26 mouse cellular contexts compared by ENCODE assay signal in the genomic region with DNA sequence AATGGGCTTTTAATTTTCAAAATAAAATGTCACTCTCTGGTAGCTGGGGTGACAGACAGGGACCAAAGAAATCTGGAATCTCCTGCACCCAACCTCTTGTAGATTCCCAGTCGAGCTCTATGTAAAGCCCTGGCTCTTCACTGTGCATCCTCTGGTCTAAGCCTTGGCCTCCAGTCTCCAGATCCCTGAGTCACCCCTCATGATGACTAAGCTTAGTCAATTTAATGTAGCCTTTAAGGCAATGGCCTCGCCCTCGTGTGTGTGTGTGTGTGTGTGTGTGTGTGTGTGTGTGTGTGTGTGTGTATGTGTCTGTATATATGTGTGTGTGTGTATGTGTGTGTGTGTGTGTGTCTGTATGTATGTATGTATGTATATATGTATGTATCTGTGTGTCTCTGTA. TPM values are rescaled to one million over a fixed set of nuclear protein-coding genes. Genes with fewer than 3 reads are reported as not detected.
A peak's percentile ranks its signal among the peaks of the same experiment; 100 is the strongest.
DNase-seq lines count a peak whose midpoint lies in the region; ATAC-seq and TF ChIP-seq lines count a peak whose summit lies in the region.
"Had no signal": no experiment of that assay in that cellular context is flagged by ENCODE, and none has a peak within 500 bp of the region (broad histone marks: within the 10 kb centered on the region; RNA-seq: fewer than 3 reads in every experiment).

No protein-coding gene starts in this region.

- no peaks in the 10 kb centered on the region for H3K9me3 ChIP-seq in lung, postnatal 0 days (ENCODE audit: low read length)
- H3K9me3 ChIP-seq: embryonic facial prominence, embryonic 10.5 days; embryonic facial prominence, embryonic 12.5 days; forebrain, embryonic 13.5 days; forebrain, embryonic 15.5 days had no signal

- no peak for ATAC-seq in lung, postnatal 0 days
- ATAC-seq: CD4-positive, CD25-positive, alpha-beta regulatory T cell, adult 4 months; forebrain, embryonic 13.5 days; forebrain, embryonic 15.5 days; forebrain, postnatal 0 days had no signal

- DNase-seq in adrenal gland, adult (ENCODE audit: inconsistent age in 2 of 2, low spot score in 1 of 2) = peak; percentile 48 to 78
- DNase-seq in adrenal gland, adult 18-20 months (ENCODE audit: low spot score in 2 of 2) = no peak
- peak; percentile 37 for DNase-seq in adrenal gland, postnatal 10 days
- no peak for DNase-seq in adrenal gland, adult 8-10 months
- DNase-seq in 3T3-L1 (ENCODE audit: low read depth, low spot score) = peak; percentile 80
- DNase-seq in NIH3T3 (ENCODE audit: low read depth) = peak; percentile 78
- DNase-seq in lung, postnatal 0 days (ENCODE audit: low spot score) = no peak
- DNase-seq in cerebellum, adult 18-20 months = no peak
- DNase-seq: B cell, adult 2 months; cerebellum, adult 11-12 months; cerebellum, adult 8-10 months; cerebellum, adult 9-11 months; cerebellum, postnatal 14 days; cerebellum, postnatal 36 days; forebrain, postnatal 0 days had no signal

- no peaks in the 10 kb centered on the region for H3K36me3 ChIP-seq in lung, postnatal 0 days (ENCODE audit: insufficient read depth, low read length)
- H3K36me3 ChIP-seq: embryonic facial prominence, embryonic 10.5 days; embryonic facial prominence, embryonic 12.5 days; forebrain, embryonic 15.5 days; G1E had no signal

- H3K27me3 ChIP-seq in lung, postnatal 0 days (replicated peaks; ENCODE audit: insufficient read depth, low read length) = peaks cover 41% of the 10 kb centered on the region

- no peak overlapping the region for H3K4me2 ChIP-seq in lung, postnatal 0 days (replicated peaks; ENCODE audit: low read depth, low read length)
- H3K4me2 ChIP-seq: embryonic facial prominence, embryonic 12.5 days; forebrain, embryonic 13.5 days; forebrain, embryonic 15.5 days had no signal

- TF ChIP-seq CTCF in lung, postnatal 0 days (IDR thresholded peaks at IDR 0.05) = no peak

- no peak overlapping the region for H3K9ac ChIP-seq in lung, postnatal 0 days (replicated peaks; ENCODE audit: low read depth)
- H3K9ac ChIP-seq: embryonic facial prominence, embryonic 12.5 days; forebrain, embryonic 13.5 days; forebrain, embryonic 15.5 days; forebrain, postnatal 0 days had no signal

- 69% methylated on average over 3 of the region's 3 CpGs for WGBS in lung, postnatal 0 days

- no peak for TF ChIP-seq EP300 in lung, postnatal 0 days (IDR thresholded peaks at IDR 0.05)

- H3K27ac ChIP-seq in lung, postnatal 0 days (ENCODE audit: low read length) = no peak overlapping the region
- H3K27ac ChIP-seq: embryonic facial prominence, embryonic 10.5 days; embryonic facial prominence, embryonic 12.5 days; forebrain, embryonic 13.5 days; forebrain, embryonic 15.5 days had no signal

- H3K4me1 ChIP-seq in lung, postnatal 0 days (ENCODE audit: insufficient read depth, low read depth, low read length) = no peaks in the 10 kb centered on the region

- no peak overlapping the region for H3K4me3 ChIP-seq in lung, postnatal 0 days (ENCODE audit: low read depth, low read length)
- H3K4me3 ChIP-seq: embryonic facial prominence, embryonic 10.5 days; embryonic facial prominence, embryonic 12.5 days; forebrain, embryonic 13.5 days; forebrain, embryonic 15.5 days had no signal

RNA-seq across cellular contexts. Expression of a gene that starts 3.1 kb away (rescaled TPM):
- 1 to 10 TPM; 1.1 to 2.9 TPM for total RNA-seq in adrenal gland, adult 18-20 months (2021)
- 10 to 100 TPM in 1 of 2 experiments, 1 to 10 TPM in 1; 2.4 to 10.1 TPM for total RNA-seq in adrenal gland, postnatal 10 days (2021)
- 10 to 100 TPM in 1 of 4 experiments, 1 to 10 TPM in 1, under 1 TPM in 2; 0.44 to 10.2 (median 4.1) TPM for total RNA-seq in adrenal gland, adult 8-10 months (2022)
- 0.17 and 0.39 TPM in 2 replicates for polyA plus RNA-seq in lung, postnatal 0 days (2015; fragmentation: Nextera tagmentation; extraction: Ambion mirVana)
- total RNA-seq: CH12.LX; common myeloid progenitor, adult 5-6 weeks; G1E; gastrocnemius, adult 18-20 months; gastrocnemius, adult 8-10 months had no signal
- polyA plus RNA-seq: G1E had no signal

RNA-seq across cellular contexts. Expression of a gene that starts 23.7 kb away (rescaled TPM):
- total RNA-seq in adrenal gland, adult 18-20 months (2021) = not detected
- not detected for total RNA-seq in adrenal gland, postnatal 10 days (2021)
- not detected for total RNA-seq in adrenal gland, adult 8-10 months (2022)
- polyA plus RNA-seq in lung, postnatal 0 days (2015; fragmentation: Nextera tagmentation; extraction: Ambion mirVana) = not detected in 2 replicates
- total RNA-seq: CH12.LX; common myeloid progenitor, adult 5-6 weeks; G1E; gastrocnemius, adult 18-20 months; gastrocnemius, adult 8-10 months had no signal
- polyA plus RNA-seq: CD4-positive, CD25-positive, alpha-beta regulatory T cell, adult 4 months; forebrain, embryonic 11.5 days; G1E had no signal

RNA-seq across cellular contexts. Expression of a gene that starts 31.0 kb away (rescaled TPM):
- not detected for total RNA-seq in adrenal gland, adult 18-20 months (2021)
- total RNA-seq in adrenal gland, postnatal 10 days (2021) = under 1 TPM; 0.27 to 0.97 TPM
- not detected for total RNA-seq in adrenal gland, adult 8-10 months (2022)
- polyA plus RNA-seq in lung, postnatal 0 days (2015; fragmentation: Nextera tagmentation; extraction: Ambion mirVana) = not detected in 2 replicates
- total RNA-seq: CH12.LX; common myeloid progenitor, adult 5-6 weeks; forebrain, postnatal 0 days; G1E had no signal
- polyA plus RNA-seq: CD4-positive, CD25-positive, alpha-beta regulatory T cell, adult 4 months; forebrain, embryonic 13.5 days; forebrain, embryonic 15.5 days; forebrain, postnatal 0 days; G1E had no signal

RNA-seq across cellular contexts. Expression of a gene that starts 34.6 kb away (rescaled TPM):
- total RNA-seq in adrenal gland, adult 18-20 months (2021) = not detected
- not detected for total RNA-seq in adrenal gland, postnatal 10 days (2021)
- total RNA-seq in adrenal gland, adult 8-10 months (2022) = not detected
- not detected in 2 replicates for polyA plus RNA-seq in lung, postnatal 0 days (2015; fragmentation: Nextera tagmentation; extraction: Ambion mirVana)
- total RNA-seq: CH12.LX; common myeloid progenitor, adult 5-6 weeks; forebrain, postnatal 0 days; gastrocnemius, adult 18-20 months; gastrocnemius, adult 8-10 months had no signal
- polyA plus RNA-seq: CD4-positive, CD25-positive, alpha-beta regulatory T cell, adult 4 months; embryonic facial prominence, embryonic 10.5 days; embryonic facial prominence, embryonic 12.5 days; forebrain, embryonic 11.5 days; forebrain, embryonic 13.5 days; forebrain, embryonic 15.5 days; forebrain, postnatal 0 days; G1E had no signal

RNA-seq across cellular contexts. Expression of a gene that starts 45.1 kb away (rescaled TPM):
- not detected for total RNA-seq in adrenal gland, adult 18-20 months (2021)
- total RNA-seq in adrenal gland, postnatal 10 days (2021) = under 1 TPM in 1 of 2 experiments, not detected in 1; 0.30 TPM
- not detected for total RNA-seq in adrenal gland, adult 8-10 months (2022)
- 0.04 TPM in 1 of 2 replicates, not detected in the other for polyA plus RNA-seq in lung, postnatal 0 days (2015; fragmentation: Nextera tagmentation; extraction: Ambion mirVana)
- total RNA-seq: common myeloid progenitor, adult 5-6 weeks; forebrain, postnatal 0 days; gastrocnemius, adult 18-20 months had no signal
- polyA plus RNA-seq: forebrain, embryonic 11.5 days; forebrain, embryonic 13.5 days; forebrain, embryonic 15.5 days; forebrain, postnatal 0 days; G1E had no signal

Comparison
In these comparisons a context has a peak if more than half of its experiments do, and no peak if none do; other contexts are left out.
1. DNase-seq: peak in adrenal gland, adult (2 of 2), adrenal gland, postnatal 10 days (single experiment), 3T3-L1 (single experiment) and NIH3T3 (single experiment); none in adrenal gland, adult 18-20 months (0 of 2), adrenal gland, adult 8-10 months (single experiment), lung, postnatal 0 days (single experiment) and cerebellum, adult 18-20 months (0 of 2).